Mouse (Mus musculus): ENCODE measurements around the gene Olfr90.

DNA sequence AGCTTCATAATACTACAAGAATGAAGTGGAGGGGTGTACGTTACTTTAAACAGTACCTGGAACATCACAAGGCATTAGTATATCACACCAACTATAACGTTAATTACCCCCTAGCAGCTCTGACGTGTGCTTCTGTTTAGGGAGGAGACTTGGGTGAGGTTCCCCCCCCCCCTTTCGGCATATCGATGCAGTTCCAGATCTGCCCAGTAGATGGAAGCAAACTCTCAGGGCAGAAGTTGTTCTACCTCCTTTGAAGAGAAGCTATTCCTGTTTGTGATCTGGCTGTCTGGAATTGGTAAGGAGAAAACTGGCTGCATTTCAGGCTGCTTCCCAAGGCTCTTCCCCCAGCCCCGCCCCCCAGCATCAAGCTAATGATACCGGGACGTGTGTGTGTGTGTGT is 5.0 kb downstream of the Olfr90 start:
- TF ChIP-seq CTCF (IDR thresholded peaks at IDR 0.05; ENCODE audit: extremely low read depth, insufficient read length, insufficient replicate concordance, low read depth, low read length) (peak; percentile 66; the same call in 1 of the 2 replicates), POLR2A (IDR thresholded peaks at IDR 0.05; ENCODE audit: low read depth, low read length) (no peak)

Data from small intestine, adult 2 months (tissue).